Mouse (Mus musculus) MEL (cell line): ENCODE data around the gene Gm10447. TPM values are rescaled to one million over a fixed set of nuclear protein-coding genes. Genes with fewer than 3 reads are reported as not detected.
A peak's percentile ranks its signal among the peaks of the same experiment; 100 is the strongest.

ENCODE experiments used
- DNase-seq: peaks from one replicate; pipeline ENCODE4 v3.0.0; 2011; ENCODE audit warnings: low read depth, low spot score
- H3K27ac ChIP-seq: 2 replicates; pipeline ENCODE4 v1.5.1; 2012; ENCODE audit warnings: low read depth, mild to moderate bottlenecking, control low read depth, low read length, moderate library complexity; ENCODE audit not compliant: control insufficient read depth
- H3K27me3 ChIP-seq, 2 experiments: fragments of 150-350 bp in 1 of 2; sonication (generic) in 1 of 2; 2 replicates each; pipeline ENCODE4 v1.6.1; 2012; ENCODE audit warnings: low read length in 2 of 2, mild to moderate bottlenecking in 2 of 2, improper control_type of control experiment in 1 of 2, moderate library complexity in 1 of 2; ENCODE audit not compliant: insufficient read depth in 2 of 2, control insufficient read depth in 1 of 2
- H3K36me3 ChIP-seq, 2 experiments: 2 replicates each; pipeline ENCODE4 v1.6.1; 2012 to 2014; ENCODE audit warnings: low read length in 2 of 2, improper control_type of control experiment in 1 of 2, inconsistent platforms in 1 of 2, mild to moderate bottlenecking in 1 of 2; ENCODE audit not compliant: insufficient read depth in 2 of 2, control insufficient read depth in 1 of 2
- H3K4me1 ChIP-seq, 2 experiments: fragments of 150-350 bp in 1 of 2; sonication (generic) in 1 of 2; 2 replicates each; pipeline ENCODE4 v1.6.1; 2012; ENCODE audit warnings: low read length in 2 of 2, improper control_type of control experiment in 1 of 2, mild to moderate bottlenecking in 1 of 2; ENCODE audit not compliant: insufficient read depth in 2 of 2, control insufficient read depth in 1 of 2
- H3K4me3 ChIP-seq, 2 experiments: fragments of 150-350 bp in 1 of 2; sonication (generic) in 1 of 2; 2 replicates each; pipeline ENCODE4 v1.5.1; 2012; ENCODE audit warnings: low read depth in 2 of 2, low read length in 2 of 2, mild to moderate bottlenecking in 2 of 2, moderate library complexity in 2 of 2, control low read depth in 1 of 2, improper control_type of control experiment in 1 of 2; ENCODE audit not compliant: control insufficient read depth in 1 of 2, insufficient read depth in 1 of 2
- H3K79me2 ChIP-seq: 2 replicates; pipeline ENCODE4 v1.6.1; 2012; ENCODE audit warnings: mild to moderate bottlenecking, low read length, moderate library complexity; ENCODE audit not compliant: control insufficient read depth, poor library complexity, insufficient read depth
- H3K9ac ChIP-seq: 2 replicates; pipeline ENCODE4 v1.6.1; 2012; ENCODE audit warnings: low read depth, mild to moderate bottlenecking, control low read depth, low read length, moderate library complexity; ENCODE audit not compliant: control insufficient read depth, poor library complexity, severe bottlenecking
- H3K9me3 ChIP-seq: fragments of 150-350 bp; sonication (generic); replicated peaks from 2 replicates; pipeline ENCODE4 v1.6.1; 2012; ENCODE audit warnings: mild to moderate bottlenecking, low read length, improper control_type of control experiment, moderate library complexity; ENCODE audit not compliant: insufficient read depth
- CHD1 ChIP-seq: IDR thresholded peaks from 2 replicates; pipeline ENCODE4 v1.6.1; 2012; ENCODE audit warnings: low read depth, mild to moderate bottlenecking, inconsistent platforms, low read length, improper control_type of control experiment
- CTCF ChIP-seq, 3 experiments: IDR thresholded peaks in 2 of 3; conservative IDR thresholded peaks in 1 of 3; 2 replicates each; pipeline ENCODE4 v1.5.1; 2011 to 2012; ENCODE audit warnings: low read length in 3 of 3, low read depth in 2 of 3, mild to moderate bottlenecking in 2 of 3, improper control_type of control experiment in 1 of 3, inconsistent platforms in 1 of 3, mixed read lengths in 1 of 3, moderate library complexity in 1 of 3; ENCODE audit not compliant: control insufficient read depth in 1 of 3, insufficient read depth in 1 of 3, poor library complexity in 1 of 3, severe bottlenecking in 1 of 3
- E2F4 ChIP-seq: IDR thresholded peaks from 2 replicates; pipeline ENCODE4 v1.6.1; 2011; ENCODE audit warnings: low read depth, low read length, improper control_type of control experiment, borderline replicate concordance
- ETS1 ChIP-seq: IDR thresholded peaks from 2 replicates; pipeline ENCODE4 v1.6.1; 2012; ENCODE audit warnings: low read depth, mild to moderate bottlenecking, inconsistent platforms, low read length, improper control_type of control experiment, moderate library complexity
- KAT2A ChIP-seq: conservative IDR thresholded peaks from 2 replicates; pipeline ENCODE4 v1.6.1; 2012; ENCODE audit warnings: low read depth, low read length, improper control_type of control experiment, inconsistent platforms
- MAFK ChIP-seq: IDR thresholded peaks from 2 replicates; pipeline ENCODE4 v1.6.1; 2011; ENCODE audit warnings: low read depth, mild to moderate bottlenecking, low read length, improper control_type of control experiment, borderline replicate concordance
- MAX ChIP-seq: IDR thresholded peaks from 2 replicates; pipeline ENCODE4 v1.6.1; 2011; ENCODE audit warnings: low read length, improper control_type of control experiment
- MAZ ChIP-seq: IDR thresholded peaks from 2 replicates; pipeline ENCODE4 v1.6.1; 2012; ENCODE audit warnings: low read depth, mild to moderate bottlenecking, inconsistent platforms, low read length, improper control_type of control experiment
- MEF2A ChIP-seq: IDR thresholded peaks from 2 replicates; pipeline ENCODE4 v1.6.1; 2014; ENCODE audit warnings: low read depth, mild to moderate bottlenecking, inconsistent platforms, low read length, improper control_type of control experiment; ENCODE audit not compliant: poor library complexity, insufficient replicate concordance, severe bottlenecking; ENCODE audit errors: extremely low read depth
- MXI1 ChIP-seq: IDR thresholded peaks from 2 replicates; pipeline ENCODE4 v1.6.1; 2011; ENCODE audit warnings: mild to moderate bottlenecking, low read depth, low read length, improper control_type of control experiment
- MYB ChIP-seq: IDR thresholded peaks from 2 replicates; pipeline ENCODE4 v1.6.1; 2011; ENCODE audit warnings: mild to moderate bottlenecking, low read depth, low read length, improper control_type of control experiment
- MYC ChIP-seq: IDR thresholded peaks from 2 replicates; pipeline ENCODE4 v1.6.1; 2011; ENCODE audit warnings: low read depth, mild to moderate bottlenecking, low read length, improper control_type of control experiment, moderate library complexity
- NRF1 ChIP-seq: IDR thresholded peaks from 2 replicates; pipeline ENCODE4 v1.6.1; 2014; ENCODE audit warnings: low read depth, mild to moderate bottlenecking, inconsistent platforms, low read length, improper control_type of control experiment, moderate library complexity; ENCODE audit not compliant: poor library complexity, insufficient read depth, severe bottlenecking
- POLR2AphosphoS5 ChIP-seq: IDR thresholded peaks from 2 replicates; pipeline ENCODE4 v1.6.1; 2012; ENCODE audit warnings: low read depth, borderline replicate concordance, mild to moderate bottlenecking, inconsistent platforms, low read length, moderate library complexity, mixed read lengths
- RAD21 ChIP-seq: IDR thresholded peaks from 2 replicates; pipeline ENCODE4 v1.6.1; 2011; ENCODE audit warnings: mild to moderate bottlenecking, low read depth, low read length, improper control_type of control experiment
- TAL1 ChIP-seq: IDR thresholded peaks from 2 replicates; pipeline ENCODE4 v1.6.1; 2012; ENCODE audit warnings: mild to moderate bottlenecking, inconsistent platforms, low read length, moderate library complexity, mixed read lengths
- UBTF ChIP-seq: IDR thresholded peaks from 2 replicates; pipeline ENCODE4 v1.6.1; 2012; ENCODE audit warnings: low read depth, mild to moderate bottlenecking, inconsistent platforms, low read length, improper control_type of control experiment, moderate library complexity, borderline replicate concordance; ENCODE audit not compliant: insufficient read depth
- USF1 ChIP-seq: IDR thresholded peaks from 2 replicates; pipeline ENCODE4 v1.6.1; 2014; ENCODE audit warnings: low read depth, mild to moderate bottlenecking, inconsistent platforms, low read length, improper control_type of control experiment, moderate library complexity
- polyA plus RNA-seq, 2 experiments: library from polyadenylated mRNA; stranded (reverse) in 1 of 2; unstranded in 1 of 2; fragments of >175 nt in 1 of 2; fragments of >200 nt in 1 of 2; gene quantifications; 2 replicates each; pipeline versions ENCODE4 v1.2.1 to v1.2.4; 2012; ENCODE audit warnings: low replicate concordance in 2 of 2, low read depth in 1 of 2; ENCODE audit not compliant: insufficient read length in 2 of 2, insufficient read depth in 1 of 2, missing spikeins in 1 of 2
- total RNA-seq: library from RNA; depleted of rRNA; stranded (reverse); fragments of 300-350 nt; gene quantifications from 2 replicates; pipeline ENCODE4 v1.2.3, GENCODE M21; 2012

Gm10447 gene
- total and polyA plus RNA-seq, 3 experiments: not detected

- peak within 1 kb of the TSS; percentile 49 for H3K9ac ChIP-seq
- peaks cover 22 to 30% of the 10 kb centered on the region in 2 experiments for H3K4me1 ChIP-seq
- H3K9me3 ChIP-seq: no peaks in the 10 kb centered on the region
- peaks cover 4% of the 10 kb centered on the region in 2 experiments for H3K27me3 ChIP-seq
- H3K27ac ChIP-seq: peak within 1 kb of the TSS; percentile 95
- H3K79me2 ChIP-seq: no peaks in the 10 kb centered on the region
- DNase-seq: no peak
- H3K4me3 ChIP-seq: no peak within 1 kb of the TSS
- peaks cover 0 to 35% of the 10 kb centered on the region in 2 experiments; a peak in 2 of 4 replicates for H3K36me3 ChIP-seq
- TF ChIP-seq MAX (no peak), MEF2A (no peak), UBTF (no peak), E2F4 (no peak), MAFK (no peak), RAD21 (no peak), POLR2AphosphoS5 (no peak), TAL1 (no peak), MXI1 (no peak), ETS1 (no peak), USF1 (no peak), KAT2A (no peak), CHD1 (no peak)
Observed at GRCm38 (mm10) chr11:53479783-53480301, 22.9 kb upstream of the Gm10447 start, which contains the start of the genes Gm9945 and Sowaha. Gene Gm9945, plus strand, starts transcription at chr11:53480166. Gene Sowaha, minus strand, starts transcription at chr11:53480274.

- peaks cover 22 to 30% of the 10 kb centered on the region in 2 experiments for H3K4me1 ChIP-seq
- DNase-seq: no peak
- H3K9ac ChIP-seq: no peak overlapping the region
- no peaks in the 10 kb centered on the region for H3K9me3 ChIP-seq
- peaks cover 4% of the 10 kb centered on the region in 2 experiments for H3K27me3 ChIP-seq
- no peak overlapping the region for H3K4me3 ChIP-seq
- H3K36me3 ChIP-seq: peaks cover 0 to 34% of the 10 kb centered on the region in 2 experiments; a peak in 2 of 4 replicates
- TF ChIP-seq MYB (no peak), RAD21 (no peak), MEF2A (no peak), CTCF (IDR thresholded peaks at IDR 0.05 in 2 of 3, conservative IDR thresholded peaks at IDR 0.05 in 1 of 3; ENCODE audit: control insufficient read depth in 1 of 3, insufficient read depth in 1 of 3, low read depth in 2 of 3, low read length in 3 of 3, poor library complexity in 1 of 3, severe bottlenecking in 1 of 3) (no peak), MYC (no peak), MAX (no peak), NRF1 (no peak), MAZ (no peak)
- no peaks in the 10 kb centered on the region for H3K79me2 ChIP-seq
- no peak overlapping the region for H3K27ac ChIP-seq
Observed at GRCm38 (mm10) chr11:53479171-53479782, 22.4 kb upstream of the Gm10447 start.
